Mouse (Mus musculus) urinary bladder, postnatal 25 days (tissue): ENCODE measurements at regions not wholly inside any gene's neighbourhood (a gene's known extent, or its start where the extent isn't known, plus 50 kb on each side); places are given as distances from the start of the nearest gene placed in this dataset.
"Not testable (repeated sequence)": the region's sequence is repeated elsewhere in the genome, so short reads cannot be mapped to it uniquely, and the experiment has no call there.

Experiments used
- DNase-seq: peaks from one replicate; pipeline ENCODE4 v3.0.0; 2022; ENCODE audit warnings: low spot score

GRCm38 (mm10) chr13:25727504-25728095, 457.3 kb upstream of the Nrsn1 start:
- DNase-seq, result no peak

- no peak for DNase-seq
These were observed 452.6 kb upstream of the Nrsn1 start for GRCm38 (mm10) chr13:25722595-25723525.

GRCm38 (mm10) chr13:25700965-25701364, 430.7 kb upstream of the Nrsn1 start:
- DNase-seq, result no peak

GRCm38 (mm10) chr13:25695956-25696355, 425.7 kb upstream of the Nrsn1 start:
- DNase-seq, result no peak

- DNase-seq, result no peak
These were observed 424.8 kb upstream of the Nrsn1 start for GRCm38 (mm10) chr13:25695017-25695604.

- DNase-seq, result no peak
These were observed 408.0 kb upstream of the Nrsn1 start for GRCm38 (mm10) chr13:25678221-25678735.

- no peak for DNase-seq
These were observed 404.9 kb upstream of the Nrsn1 start for GRCm38 (mm10) chr13:25675208-25675607.

GRCm38 (mm10) chr13:25666022-25666421, 395.7 kb upstream of the Nrsn1 start:
- no peak for DNase-seq

- no peak for DNase-seq
These were observed 394.8 kb upstream of the Nrsn1 start for GRCm38 (mm10) chr13:25664963-25665606.

- no peak for DNase-seq
These were observed 378.1 kb upstream of the Nrsn1 start for GRCm38 (mm10) chr13:25648430-25648786.

GRCm38 (mm10) chr13:25647711-25648429, 377.6 kb upstream of the Nrsn1 start:
- DNase-seq, result no peak

GRCm38 (mm10) chr13:25639522-25640291, 369.4 kb upstream of the Nrsn1 start:
- DNase-seq, result no peak

GRCm38 (mm10) chr13:25629466-25629865, 359.2 kb upstream of the Nrsn1 start:
- DNase-seq, result no peak

- no peak for DNase-seq
These were observed 347.3 kb upstream of the Nrsn1 start for GRCm38 (mm10) chr13:25617578-25617977.

GRCm38 (mm10) chr13:25611986-25612385, 341.7 kb upstream of the Nrsn1 start:
- no peak for DNase-seq

- no peak for DNase-seq
These were observed 339.3 kb upstream of the Nrsn1 start for GRCm38 (mm10) chr13:25609641-25610040.

GRCm38 (mm10) chr13:25609241-25609640, 338.9 kb upstream of the Nrsn1 start:
- no peak for DNase-seq

GRCm38 (mm10) chr13:25601351-25601750, 331.0 kb upstream of the Nrsn1 start:
- not testable (repeated sequence) for DNase-seq

GRCm38 (mm10) chr13:25594629-25595028, 324.3 kb upstream of the Nrsn1 start:
- no peak for DNase-seq

GRCm38 (mm10) chr13:25570641-25571040, 300.3 kb upstream of the Nrsn1 start:
- no peak for DNase-seq

- DNase-seq, result peak; percentile 15
These were observed 292.4 kb upstream of the Nrsn1 start for GRCm38 (mm10) chr13:25562746-25563145.
